Mouse (Mus musculus) midbrain, embryonic 11.5 days (tissue): ENCODE results near the gene Hoxa4. TPM values are rescaled to one million over a fixed set of nuclear protein-coding genes. Genes with fewer than 3 reads are reported as not detected.
A peak's percentile ranks its signal among the peaks of the same experiment; 100 is the strongest.

ENCODE experiments used
- ATAC-seq: fragments of 200-750 bp; cut with Nextera tagmentation; 2 replicates; pipeline ENCODE4 v1.8.0; 2017; ENCODE audit warnings: moderate TSS enrichment, moderate library complexity; ENCODE audit not compliant: low FRiP score
- DNase-seq: peaks from one replicate; pipeline ENCODE4 v3.0.0; 2015; ENCODE audit warnings: low spot score; ENCODE audit errors: missing footprints
- H3K27ac ChIP-seq: fragments of 300-500 bp; sonication (generic); 2 replicates; pipeline ENCODE4 v1.5.1; 2014; ENCODE audit warnings: low read depth, low read length
- H3K27me3 ChIP-seq: fragments of 300-500 bp; sonication (generic); 2 replicates; pipeline ENCODE4 v1.6.1; 2014; ENCODE audit warnings: mild to moderate bottlenecking, low read length, moderate library complexity, mixed read lengths; ENCODE audit not compliant: control insufficient read depth, insufficient read depth
- H3K36me3 ChIP-seq: fragments of 300-500 bp; sonication (generic); 2 replicates; pipeline ENCODE4 v1.6.1; 2014; ENCODE audit warnings: mild to moderate bottlenecking, low read length, moderate library complexity, mixed read lengths; ENCODE audit not compliant: control insufficient read depth, insufficient read depth
- H3K4me1 ChIP-seq: fragments of 300-500 bp; sonication (generic); 2 replicates; pipeline ENCODE4 v1.6.1; 2014; ENCODE audit warnings: low read length; ENCODE audit not compliant: control insufficient read depth, insufficient read depth
- H3K4me2 ChIP-seq: fragments of 300-500 bp; sonication (generic); 2 replicates; pipeline ENCODE4 v1.6.1; 2014; ENCODE audit warnings: mild to moderate bottlenecking, moderate library complexity
- H3K4me3 ChIP-seq: fragments of 300-500 bp; sonication (generic); 2 replicates; pipeline ENCODE4 v1.5.1; 2014; ENCODE audit warnings: low read depth, low read length
- H3K9ac ChIP-seq: fragments of 300-500 bp; sonication (generic); 2 replicates; pipeline ENCODE4 v1.6.1; 2014; ENCODE audit warnings: low read length
- H3K9me3 ChIP-seq: fragments of 300-500 bp; sonication (generic); 2 replicates; pipeline ENCODE4 v1.6.1; 2016; ENCODE audit warnings: low read length; ENCODE audit not compliant: control insufficient read depth
- WGBS: fragments of 180-500 bp; shearing (Covaris S2); extraction: QIAGEN DNeasy Blood & Tissue Kit; methylation state at CpG from one replicate; pipeline ENCODE4 v1.1.7; 2014; 5-methylcytosine and 5-hydroxymethylcytosine counted together
- polyA plus RNA-seq: library from polyadenylated mRNA; unstranded; fragments of >200 nt; fragmentation: Nextera tagmentation; extraction: Ambion mirVana; gene quantifications from 2 replicates; pipeline ENCODE4 v1.2.1, GENCODE M21; 2014

Gene Hoxa4
- polyA plus RNA-seq, 1 experiment from 2014 or later = not detected

- H3K9me3 ChIP-seq = no peaks in the 10 kb centered on the region
- no peak overlapping the region for H3K4me3 ChIP-seq
- DNase-seq = no peak
- H3K4me1 ChIP-seq = peaks cover 2% of the 10 kb centered on the region; the same call in 1 of the 2 replicates
- WGBS = 10% methylated on average over 13 of the region's 13 CpGs
- ATAC-seq = no peak
- H3K9ac ChIP-seq = no peak overlapping the region
- H3K27me3 ChIP-seq = peaks cover 100% of the 10 kb centered on the region
- H3K4me2 ChIP-seq = no peak overlapping the region
- no peak overlapping the region for H3K27ac ChIP-seq
- H3K36me3 ChIP-seq = no peaks in the 10 kb centered on the region
These were observed 31.2 kb upstream of the Hoxa4 start for GRCm38 (mm10) chr6:52222729-52223128.

DNA sequence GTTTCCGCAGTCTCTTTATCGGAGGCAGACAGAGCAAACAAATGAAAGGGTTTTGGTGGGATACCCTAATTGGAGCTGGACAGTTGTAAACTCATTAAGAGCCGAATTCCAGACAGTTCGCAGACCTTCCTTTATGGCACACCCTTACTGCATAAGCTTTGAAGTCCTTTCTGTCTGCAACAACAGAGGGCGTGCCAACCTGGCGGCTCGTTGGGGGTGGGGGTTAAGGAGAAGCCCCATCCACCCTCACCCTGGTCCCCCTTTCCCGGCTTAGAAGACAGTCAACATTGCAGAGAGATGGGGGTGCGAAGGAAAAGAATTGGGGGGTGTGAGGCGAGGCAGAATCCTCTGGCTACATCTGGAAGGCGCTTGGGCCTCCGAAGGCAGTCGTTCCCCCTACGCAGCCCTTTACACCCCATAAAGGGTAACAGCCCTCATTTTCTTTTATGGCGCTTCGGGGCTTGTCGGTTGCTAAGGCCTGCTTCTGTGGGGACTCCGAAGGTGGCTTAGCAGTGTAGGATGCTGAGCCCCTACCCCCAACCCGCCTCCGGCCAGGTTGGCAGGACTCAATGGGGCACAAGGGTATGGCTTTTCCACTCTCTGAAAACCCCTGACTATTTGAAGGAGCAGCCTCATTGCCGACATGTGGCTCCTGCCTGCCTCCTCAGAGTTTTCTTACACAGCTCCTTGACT is 30.6 kb upstream of the Hoxa4 start:
- Histone ChIP-seq H3K27ac (no peak overlapping the region), H3K4me2 (no peak overlapping the region), H3K9me3 (no peaks in the 10 kb centered on the region), H3K9ac (no peak overlapping the region), H3K36me3 (no peaks in the 10 kb centered on the region), H3K27me3 (peaks cover 100% of the 10 kb centered on the region), H3K4me1 (peaks cover 7% of the 10 kb centered on the region), H3K4me3 (no peak overlapping the region; the same call in 1 of the 2 replicates)
- peak; percentile 96 for DNase-seq
- ATAC-seq = no peak
- 8% methylated on average over 21 of the region's 21 CpGs for WGBS

DNA sequence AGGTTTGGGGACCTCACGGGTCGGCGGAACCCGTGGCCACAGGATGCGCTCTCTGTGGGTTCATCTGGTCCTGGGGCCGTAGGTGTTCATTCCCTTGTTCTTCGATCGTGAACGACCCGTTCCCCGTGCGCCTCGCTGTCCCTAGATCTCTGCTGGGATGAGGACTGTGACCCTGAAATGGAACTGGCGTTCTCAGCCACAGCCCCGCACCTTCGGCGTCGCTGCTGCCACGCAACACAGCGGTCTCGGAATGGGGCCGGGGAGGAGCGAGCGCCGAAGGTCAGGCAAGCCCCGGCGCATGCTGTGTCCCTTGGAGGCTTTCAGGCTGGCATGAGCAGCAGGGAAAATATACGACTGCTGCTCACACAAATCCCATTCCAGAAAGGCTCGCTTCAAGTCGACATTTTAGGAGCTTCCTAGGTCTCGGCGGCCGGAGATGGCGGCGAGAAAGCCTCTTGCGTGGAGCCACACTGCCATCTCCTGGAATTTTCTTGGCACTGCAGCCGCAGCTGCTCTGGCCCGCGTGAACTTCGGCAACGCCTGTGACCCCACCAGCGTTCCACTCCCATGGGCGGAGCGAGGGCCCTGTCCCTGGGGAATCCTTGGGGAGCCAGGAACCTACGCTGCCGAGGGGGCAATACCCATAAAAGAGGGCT is 29.9 kb upstream of the Hoxa4 start, which contains the start of gene Hoxa7:
Hoxa7 (minus strand) TSS at position 518 of the 656 bp plus-strand sequence.
- WGBS = under 1% methylated on average over 46 of the region's 46 CpGs
- peak within 1 kb of the TSS; percentile 66 for H3K4me2 ChIP-seq
- 0 out of 2 replicates have a peak within 1 kb of the TSS, but pooled peaks have one; percentile 12 for H3K9ac ChIP-seq
- no peak within 1 kb of the TSS for H3K27ac ChIP-seq
- no peaks in the 10 kb centered on the region for H3K9me3 ChIP-seq
- no peaks in the 10 kb centered on the region for H3K36me3 ChIP-seq
- H3K27me3 ChIP-seq = peaks cover 100% of the 10 kb centered on the region
- ATAC-seq (peak; percentile 58; the same call in 1 of the 2 replicates), DNase-seq (peak; percentile 96)
- peaks cover 11% of the 10 kb centered on the region for H3K4me1 ChIP-seq
- peak within 1 kb of the TSS; percentile 32 for H3K4me3 ChIP-seq

- Histone ChIP-seq H3K9ac (no peak overlapping the region), H3K36me3 (no peaks in the 10 kb centered on the region), H3K9me3 (no peaks in the 10 kb centered on the region), H3K4me1 (peaks cover 11% of the 10 kb centered on the region), H3K4me3 (no peak overlapping the region), H3K4me2 (no peak overlapping the region; the same call in 1 of the 2 replicates), H3K27ac (no peak overlapping the region), H3K27me3 (peaks cover 100% of the 10 kb centered on the region)
- 6% methylated on average over 12 of the region's 12 CpGs for WGBS
- DNase-seq (peak; percentile 95), ATAC-seq (no peak)
These were observed 29.3 kb upstream of the Hoxa4 start for GRCm38 (mm10) chr6:52220865-52221310.

- no peaks in the 10 kb centered on the region for H3K36me3 ChIP-seq
- WGBS = 12% methylated on average over 32 of the region's 32 CpGs
- no peak overlapping the region for H3K4me2 ChIP-seq
- H3K4me1 ChIP-seq = peaks cover 11% of the 10 kb centered on the region
- no peaks in the 10 kb centered on the region for H3K9me3 ChIP-seq
- peak; percentile 96 for DNase-seq
- peaks cover 100% of the 10 kb centered on the region for H3K27me3 ChIP-seq
- no peak overlapping the region for H3K4me3 ChIP-seq
- H3K9ac ChIP-seq = no peak overlapping the region
- no peak for ATAC-seq
- no peak overlapping the region for H3K27ac ChIP-seq
These were observed 28.7 kb upstream of the Hoxa4 start for GRCm38 (mm10) chr6:52220003-52220864.

GRCm38 (mm10) chr6:52219234-52219942 is 27.8 kb upstream of the Hoxa4 start:
- Histone ChIP-seq H3K4me3 (no peak overlapping the region), H3K4me2 (no peak overlapping the region), H3K27ac (no peak overlapping the region), H3K4me1 (peaks cover 11% of the 10 kb centered on the region), H3K9me3 (no peaks in the 10 kb centered on the region), H3K27me3 (peaks cover 100% of the 10 kb centered on the region), H3K36me3 (no peaks in the 10 kb centered on the region), H3K9ac (no peak overlapping the region)
- ATAC-seq (no peak), DNase-seq (peak; percentile 97)
- 15% methylated on average over 9 of the region's 9 CpGs for WGBS

- Histone ChIP-seq H3K27ac (no peak overlapping the region), H3K4me1 (peaks cover 11% of the 10 kb centered on the region), H3K27me3 (peaks cover 100% of the 10 kb centered on the region), H3K4me3 (no peak overlapping the region), H3K36me3 (no peaks in the 10 kb centered on the region), H3K9me3 (no peaks in the 10 kb centered on the region), H3K4me2 (no peak overlapping the region), H3K9ac (no peak overlapping the region)
- WGBS = 7% methylated on average over 14 of the region's 14 CpGs
- peak; percentile 97 for DNase-seq
- ATAC-seq = no peak
These were observed 27.2 kb upstream of the Hoxa4 start for GRCm38 (mm10) chr6:52218643-52219215.

DNA sequence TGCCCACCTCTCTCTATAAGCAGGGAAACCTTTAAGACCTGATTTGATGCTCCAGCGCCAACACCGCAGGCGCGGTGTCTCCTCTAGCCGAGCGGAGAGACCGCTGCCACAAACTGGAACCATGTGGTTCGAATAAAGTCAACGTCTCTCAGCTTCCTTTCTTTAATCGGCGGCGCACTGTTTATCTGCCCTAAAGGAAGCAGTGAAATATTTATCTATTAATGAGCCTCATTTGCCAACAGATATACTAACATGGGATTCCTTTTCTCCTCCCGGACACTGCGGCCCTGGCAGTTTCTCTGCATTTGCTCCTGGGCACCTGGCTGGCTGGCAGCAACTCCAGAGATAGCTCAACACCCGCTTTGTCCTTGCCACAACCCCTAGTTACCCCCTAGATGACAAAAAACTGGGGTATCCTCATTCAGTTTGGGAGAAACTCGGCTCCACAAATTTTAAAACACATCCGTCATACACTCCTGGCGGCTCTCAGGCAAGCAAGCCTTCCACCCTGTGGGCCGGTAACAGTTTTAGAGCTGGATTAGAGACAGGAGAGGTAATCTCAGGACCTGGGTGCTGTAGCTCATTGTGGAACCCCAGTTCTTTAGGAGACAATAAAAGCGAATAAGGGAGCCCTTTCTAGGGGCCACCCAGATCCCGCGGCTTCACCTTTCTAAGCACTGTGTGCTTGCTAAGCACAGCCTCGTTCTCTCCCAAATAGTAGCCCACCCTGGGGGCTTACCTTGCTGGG is 26.5 kb upstream of the Hoxa4 start:
- DNase-seq (peak; percentile 95), ATAC-seq (no peak)
- no peak overlapping the region for H3K27ac ChIP-seq
- H3K36me3 ChIP-seq = no peaks in the 10 kb centered on the region
- no peaks in the 10 kb centered on the region for H3K9me3 ChIP-seq
- peaks cover 100% of the 10 kb centered on the region for H3K27me3 ChIP-seq
- no peak overlapping the region for H3K9ac ChIP-seq
- H3K4me3 ChIP-seq = no peak overlapping the region
- H3K4me2 ChIP-seq = no peak overlapping the region
- 5% methylated on average over 23 of the region's 23 CpGs for WGBS
- H3K4me1 ChIP-seq = peaks cover 11% of the 10 kb centered on the region
